8 mouse cellular contexts compared by ENCODE assay signal in the genomic region with DNA sequence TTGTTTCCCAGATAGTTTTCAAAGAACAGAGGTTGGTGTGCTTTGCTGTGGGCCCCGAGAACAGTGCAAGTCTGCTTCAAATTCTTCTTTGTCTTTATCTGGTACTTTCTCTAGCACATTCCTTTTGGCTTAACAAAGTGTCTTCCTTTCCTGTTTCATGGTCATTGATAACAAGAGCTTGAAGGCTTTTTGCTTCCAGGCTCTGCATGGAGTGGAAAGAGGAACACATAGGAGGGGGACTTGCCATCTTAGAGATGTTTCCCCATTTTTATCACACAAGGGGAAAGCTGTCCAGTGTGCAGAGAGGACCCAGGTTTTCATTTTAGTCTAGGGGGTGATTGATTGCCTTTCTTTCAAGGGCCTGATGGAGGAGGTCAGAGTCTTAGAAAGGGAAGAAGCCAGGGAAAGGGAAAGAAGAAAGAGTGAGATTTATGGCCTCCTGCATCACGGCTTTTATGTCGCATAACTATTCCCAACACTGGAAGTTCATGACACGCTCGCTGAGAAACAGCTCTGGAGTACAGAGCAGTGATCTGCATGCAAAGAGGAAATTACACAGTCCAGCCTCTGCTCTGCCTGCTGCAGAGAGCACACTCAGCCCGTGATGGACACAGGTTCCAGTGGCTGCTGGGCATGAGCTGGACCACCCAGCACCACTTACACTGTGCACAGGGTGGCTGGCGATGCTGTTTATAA.
A peak's percentile ranks its signal among the peaks of the same experiment; 100 is the strongest.
DNase-seq lines count a peak whose midpoint lies in the region; ATAC-seq and TF ChIP-seq lines count a peak whose summit lies in the region.

No protein-coding gene starts in this region.

- peak overlapping the region; percentile 39; the same call in 1 of the 2 replicates for H3K9ac ChIP-seq in heart, embryonic 11.5 days (ENCODE audit: low read depth, low read length)
- H3K9ac ChIP-seq in heart, postnatal 0 days (replicated peaks; ENCODE audit: low read depth, low read length): peak overlapping the region; percentile 40

- peak overlapping the region; percentile 89 for H3K27ac ChIP-seq in heart, embryonic 11.5 days (ENCODE audit: low read depth, low read length)
- H3K27ac ChIP-seq in heart, postnatal 0 days (ENCODE audit: low read depth): peak overlapping the region; percentile 85

- H3K36me3 ChIP-seq in heart, embryonic 11.5 days (ENCODE audit: control insufficient read depth, insufficient read depth, low read length): no peaks in the 10 kb centered on the region
- H3K36me3 ChIP-seq in heart, postnatal 0 days (replicated peaks; ENCODE audit: control insufficient read depth, insufficient read depth, low read length): no peaks in the 10 kb centered on the region

- H3K27me3 ChIP-seq in heart, embryonic 11.5 days (ENCODE audit: control insufficient read depth, insufficient read depth, low read length): no peaks in the 10 kb centered on the region
- no peaks in the 10 kb centered on the region for H3K27me3 ChIP-seq in heart, postnatal 0 days (ENCODE audit: control insufficient read depth, insufficient read depth, low read length)

- ATAC-seq in heart, embryonic 11.5 days (replicated peaks; ENCODE audit: insufficient number of reproducible peaks, low FRiP score, low TSS enrichment): peak; percentile 71
- peak; percentile 72 for ATAC-seq in common myeloid progenitor, adult 5-6 weeks (replicated peaks; ENCODE audit: low read depth, poor library complexity, severe bottlenecking)
- peak; percentile 49; the same call in 1 of the 2 replicates for ATAC-seq in heart, postnatal 0 days (ENCODE audit: insufficient read depth, low read depth)
- ATAC-seq in megakaryocyte progenitor cell, adult 5-6 weeks (replicated peaks; ENCODE audit: poor library complexity): peak; percentile 47
- ATAC-seq in erythroid progenitor cell, adult 5-6 weeks (replicated peaks; ENCODE audit: low FRiP score, poor library complexity, severe bottlenecking): no peak

- peaks cover 55% of the 10 kb centered on the region for H3K4me1 ChIP-seq in heart, embryonic 11.5 days (ENCODE audit: control insufficient read depth, insufficient read depth, low read length)
- H3K4me1 ChIP-seq in heart, postnatal 0 days (ENCODE audit: control insufficient read depth, insufficient read depth): peaks cover 53% of the 10 kb centered on the region

- WGBS in heart, embryonic 11.5 days (ENCODE audit: insufficient replicate concordance): 35% methylated on average over 7 of the region's 7 CpGs
- WGBS in heart, postnatal 0 days: 18% methylated on average over 7 of the region's 7 CpGs

- no peak for DNase-seq in heart, adult 18-20 months
- peak; percentile 68 for DNase-seq in heart, postnatal 0 days (ENCODE audit: low spot score)
- no peak for DNase-seq in urinary bladder, adult 18-20 months (ENCODE audit: low spot score in 2 of 2)
- no peak for DNase-seq in ovary, adult 18-20 months (ENCODE audit: low spot score)

- H3K9me3 ChIP-seq in heart, embryonic 11.5 days (replicated peaks; ENCODE audit: control insufficient read depth, low read length): no peaks in the 10 kb centered on the region
- H3K9me3 ChIP-seq in heart, postnatal 0 days (replicated peaks; ENCODE audit: control insufficient read depth, low read length): no peaks in the 10 kb centered on the region

- no peak for TF ChIP-seq CTCF in heart, postnatal 0 days (IDR thresholded peaks at IDR 0.05; ENCODE audit: low read depth)

- TF ChIP-seq EP300 in heart, postnatal 0 days (IDR thresholded peaks at IDR 0.05; ENCODE audit: low read depth): no peak

- no peak overlapping the region for H3K4me3 ChIP-seq in heart, embryonic 11.5 days (ENCODE audit: low read depth, low read length)
- no peak overlapping the region for H3K4me3 ChIP-seq in heart, postnatal 0 days (ENCODE audit: low read depth, low read length)

- peak overlapping the region; percentile 24 for H3K4me2 ChIP-seq in heart, embryonic 11.5 days
- peak overlapping the region; percentile 21; the same call in 1 of the 2 replicates for H3K4me2 ChIP-seq in heart, postnatal 0 days (ENCODE audit: low read depth, low read length)
